Mouse (Mus musculus): ENCODE results near the gene Hoxc8. TPM values are rescaled to one million over a fixed set of nuclear protein-coding genes. Genes with fewer than 3 reads are reported as not detected.
A peak's percentile ranks its signal among the peaks of the same experiment; 100 is the strongest.

The Hoxc8 gene
- polyA plus RNA-seq, 1 experiment = 0.15 TPM

DNA sequence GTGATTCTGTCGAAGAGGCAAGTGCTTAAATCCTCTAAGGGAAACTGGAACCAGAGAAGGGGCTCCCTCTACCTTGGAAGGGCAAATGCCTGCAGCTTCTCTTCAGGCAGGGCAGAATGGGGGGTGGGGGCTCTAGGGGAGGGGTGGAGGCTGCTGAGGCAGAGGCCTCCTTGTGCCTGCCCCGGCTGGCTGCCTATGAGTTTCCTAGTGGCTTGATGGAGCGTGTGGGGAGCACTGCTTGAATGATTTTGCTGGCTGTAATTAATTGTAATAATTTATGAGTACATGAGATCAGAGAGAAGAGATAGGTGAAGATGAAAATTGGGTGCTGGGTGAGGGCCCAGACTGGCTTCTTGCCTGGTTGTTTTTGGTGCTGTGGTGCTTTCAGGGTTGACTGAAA is 5.5 kb upstream of the Hoxc8 start:
- peaks cover 4% of the 10 kb centered on the region for H3K4me1 ChIP-seq (ENCODE audit: control insufficient read depth, insufficient read depth, low read length)
- TF ChIP-seq CTCF (IDR thresholded peaks at IDR 0.05; ENCODE audit: control insufficient read depth, insufficient read depth, insufficient replicate concordance, low read depth, low read length) = no peak
- no peak for TF ChIP-seq POLR2A (IDR thresholded peaks at IDR 0.05; ENCODE audit: control insufficient read depth, low read depth, low read length)
- no peaks in the 10 kb centered on the region for H3K36me3 ChIP-seq (ENCODE audit: control insufficient read depth, insufficient read depth, low read length)
- peaks cover 13% of the 10 kb centered on the region for H3K27me3 ChIP-seq (ENCODE audit: control insufficient read depth, insufficient read depth, low read length)
- no peak overlapping the region for H3K4me3 ChIP-seq (ENCODE audit: control insufficient read depth, low read depth, low read length)
- no peak overlapping the region for H3K27ac ChIP-seq (ENCODE audit: control insufficient read depth, insufficient read depth, low read depth, low read length)

DNA sequence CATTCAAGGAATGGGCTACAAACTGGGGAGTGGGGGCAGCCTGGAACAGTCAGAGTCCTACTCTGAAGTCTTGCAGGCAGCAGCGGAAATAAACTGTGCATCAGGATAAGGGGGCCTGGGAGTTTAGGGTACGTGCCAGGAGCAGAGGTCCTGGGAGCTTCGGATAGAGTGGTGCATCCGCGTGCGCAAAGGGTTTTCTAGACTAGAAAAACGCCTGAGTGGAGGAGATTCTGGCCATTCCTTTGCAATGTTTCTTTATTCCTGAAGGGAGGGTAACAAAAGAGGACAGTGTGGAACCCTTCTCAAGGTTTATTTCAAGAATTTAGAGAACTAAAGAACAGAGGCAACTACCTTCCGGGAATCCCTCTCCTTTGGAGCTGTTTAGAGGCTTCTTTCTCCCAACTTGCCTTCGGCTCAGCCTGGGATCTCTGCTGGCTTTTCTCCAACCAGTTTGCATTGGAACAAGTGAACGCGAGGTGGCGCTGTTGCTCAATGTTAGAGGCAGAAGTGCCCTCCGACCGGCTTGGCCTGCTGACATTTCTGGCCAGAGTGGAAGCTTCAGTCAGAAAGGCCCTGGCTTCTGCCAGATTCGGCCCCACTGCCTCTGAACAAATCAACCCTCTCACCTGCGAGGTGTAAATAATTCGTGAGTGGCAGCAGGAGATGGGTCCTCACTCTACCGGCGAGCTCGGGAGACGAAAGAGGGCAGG is 3.1 kb upstream of the Hoxc8 start:
- no peak overlapping the region for H3K4me3 ChIP-seq (ENCODE audit: control insufficient read depth, low read depth, low read length)
- H3K36me3 ChIP-seq (ENCODE audit: control insufficient read depth, insufficient read depth, low read length) = no peaks in the 10 kb centered on the region
- H3K27me3 ChIP-seq (ENCODE audit: control insufficient read depth, insufficient read depth, low read length) = peaks cover 12% of the 10 kb centered on the region
- H3K27ac ChIP-seq (ENCODE audit: control insufficient read depth, insufficient read depth, low read depth, low read length) = no peak overlapping the region
- TF ChIP-seq POLR2A (IDR thresholded peaks at IDR 0.05; ENCODE audit: control insufficient read depth, low read depth, low read length) (no peak), CTCF (IDR thresholded peaks at IDR 0.05; ENCODE audit: control insufficient read depth, insufficient read depth, insufficient replicate concordance, low read depth, low read length) (peak; percentile 93; the same call in 1 of the 2 replicates)
- H3K4me1 ChIP-seq (ENCODE audit: control insufficient read depth, insufficient read depth, low read length) = peaks cover 4% of the 10 kb centered on the region

DNA sequence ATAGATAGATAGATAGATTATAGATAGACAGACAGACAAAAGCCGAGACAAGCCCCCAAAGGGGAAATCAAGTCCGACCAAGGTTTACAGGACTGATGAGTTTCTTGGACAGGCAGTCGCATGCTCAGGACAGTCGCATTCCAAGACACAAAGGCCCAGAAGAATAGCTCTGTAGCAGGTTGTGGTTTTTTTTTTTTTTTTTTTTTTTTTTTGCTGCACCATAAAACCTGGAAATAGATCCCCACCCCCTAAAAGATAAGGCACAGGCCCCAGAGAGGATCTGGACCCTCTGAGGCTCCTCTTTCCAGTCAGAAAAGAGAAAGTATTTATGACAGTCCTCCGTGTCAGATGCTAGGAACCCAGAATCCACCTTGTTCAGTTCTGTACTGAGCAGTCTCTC is 2.3 kb upstream of the Hoxc8 start:
- peaks cover 10% of the 10 kb centered on the region for H3K27me3 ChIP-seq (ENCODE audit: control insufficient read depth, insufficient read depth, low read length)
- H3K4me1 ChIP-seq (ENCODE audit: control insufficient read depth, insufficient read depth, low read length) = peaks cover 5% of the 10 kb centered on the region
- H3K36me3 ChIP-seq (ENCODE audit: control insufficient read depth, insufficient read depth, low read length) = no peaks in the 10 kb centered on the region
- H3K4me3 ChIP-seq (ENCODE audit: control insufficient read depth, low read depth, low read length) = no peak overlapping the region
- H3K27ac ChIP-seq (ENCODE audit: control insufficient read depth, insufficient read depth, low read depth, low read length) = no peak overlapping the region
- no peak for TF ChIP-seq CTCF (IDR thresholded peaks at IDR 0.05; ENCODE audit: control insufficient read depth, insufficient read depth, insufficient replicate concordance, low read depth, low read length)
- no peak for TF ChIP-seq POLR2A (IDR thresholded peaks at IDR 0.05; ENCODE audit: control insufficient read depth, low read depth, low read length)

GRCm38 (mm10) chr15:102991782-102992181 is 1.4 kb downstream of the Hoxc8 start:
- H3K36me3 ChIP-seq (ENCODE audit: control insufficient read depth, insufficient read depth, low read length) = no peaks in the 10 kb centered on the region
- H3K4me3 ChIP-seq (ENCODE audit: control insufficient read depth, low read depth, low read length) = no peak overlapping the region
- H3K4me1 ChIP-seq (ENCODE audit: control insufficient read depth, insufficient read depth, low read length) = peaks cover 5% of the 10 kb centered on the region
- H3K27ac ChIP-seq (ENCODE audit: control insufficient read depth, insufficient read depth, low read depth, low read length) = peak overlapping the region; percentile 53
- no peak for TF ChIP-seq POLR2A (IDR thresholded peaks at IDR 0.05; ENCODE audit: control insufficient read depth, low read depth, low read length)
- no peak for TF ChIP-seq CTCF (IDR thresholded peaks at IDR 0.05; ENCODE audit: control insufficient read depth, insufficient read depth, insufficient replicate concordance, low read depth, low read length)
- H3K27me3 ChIP-seq (ENCODE audit: control insufficient read depth, insufficient read depth, low read length) = peaks cover 13% of the 10 kb centered on the region

DNA sequence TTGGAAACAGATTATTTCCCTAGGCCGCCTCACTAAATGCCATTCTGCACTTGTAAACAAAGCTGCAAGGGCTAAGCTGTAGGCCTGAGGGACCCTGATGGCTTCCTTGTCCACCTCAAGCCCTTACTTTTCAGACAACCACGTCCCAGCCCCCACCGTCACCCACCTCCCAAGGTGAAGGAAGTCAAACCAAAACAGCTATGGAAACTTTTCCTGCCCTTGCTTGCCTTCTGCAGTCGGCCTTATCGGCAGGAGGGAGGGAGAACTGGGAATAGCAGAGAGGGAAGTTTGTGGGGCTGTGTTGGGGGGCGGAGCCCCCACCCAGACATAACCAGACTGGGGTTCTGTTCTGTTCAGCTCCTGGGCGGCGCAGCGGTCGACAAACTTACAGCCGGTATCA is 1.8 kb downstream of the Hoxc8 start:
- TF ChIP-seq POLR2A (IDR thresholded peaks at IDR 0.05; ENCODE audit: control insufficient read depth, low read depth, low read length) (no peak), CTCF (IDR thresholded peaks at IDR 0.05; ENCODE audit: control insufficient read depth, insufficient read depth, insufficient replicate concordance, low read depth, low read length) (no peak)
- H3K36me3 ChIP-seq (ENCODE audit: control insufficient read depth, insufficient read depth, low read length) = no peaks in the 10 kb centered on the region
- peaks cover 5% of the 10 kb centered on the region for H3K4me1 ChIP-seq (ENCODE audit: control insufficient read depth, insufficient read depth, low read length)
- no peak overlapping the region; the same call in 1 of the 2 replicates for H3K4me3 ChIP-seq (ENCODE audit: control insufficient read depth, low read depth, low read length)
- peaks cover 14% of the 10 kb centered on the region for H3K27me3 ChIP-seq (ENCODE audit: control insufficient read depth, insufficient read depth, low read length)
- H3K27ac ChIP-seq (ENCODE audit: control insufficient read depth, insufficient read depth, low read depth, low read length) = peak overlapping the region; percentile 53

DNA sequence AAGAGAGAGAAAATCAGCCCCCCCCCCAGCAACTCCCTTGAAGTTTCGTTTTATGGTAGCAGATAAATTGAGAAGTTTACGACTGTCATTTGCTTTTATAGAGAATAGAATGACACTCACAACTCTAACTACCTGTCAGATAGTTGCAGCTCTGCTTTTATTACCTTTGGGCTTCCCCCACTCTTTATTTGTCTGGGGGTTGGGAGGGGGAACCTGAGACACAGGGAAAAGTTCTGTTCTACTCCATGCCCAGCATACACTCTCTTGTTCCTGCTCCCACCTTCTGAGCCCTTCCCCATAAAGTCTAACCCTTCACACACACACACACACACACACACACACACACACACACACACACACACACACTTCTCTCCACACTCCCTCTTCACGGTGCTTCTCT is 2.5 kb downstream of the Hoxc8 start:
- TF ChIP-seq POLR2A (IDR thresholded peaks at IDR 0.05; ENCODE audit: control insufficient read depth, low read depth, low read length) (no peak), CTCF (IDR thresholded peaks at IDR 0.05; ENCODE audit: control insufficient read depth, insufficient read depth, insufficient replicate concordance, low read depth, low read length) (no peak)

GRCm38 (mm10) chr15:102996548-102996947 is 6.1 kb downstream of the Hoxc8 start:
- H3K27ac ChIP-seq (ENCODE audit: control insufficient read depth, insufficient read depth, low read depth, low read length) = no peak overlapping the region
- TF ChIP-seq POLR2A (IDR thresholded peaks at IDR 0.05; ENCODE audit: control insufficient read depth, low read depth, low read length) (no peak), CTCF (IDR thresholded peaks at IDR 0.05; ENCODE audit: control insufficient read depth, insufficient read depth, insufficient replicate concordance, low read depth, low read length) (no peak)
- no peak overlapping the region for H3K4me3 ChIP-seq (ENCODE audit: control insufficient read depth, low read depth, low read length)
- no peaks in the 10 kb centered on the region for H3K36me3 ChIP-seq (ENCODE audit: control insufficient read depth, insufficient read depth, low read length)
- peaks cover 16% of the 10 kb centered on the region for H3K4me1 ChIP-seq (ENCODE audit: control insufficient read depth, insufficient read depth, low read length)
- peaks cover 12% of the 10 kb centered on the region for H3K27me3 ChIP-seq (ENCODE audit: control insufficient read depth, insufficient read depth, low read length)

More for the DNA sequence above, 2.5 kb downstream of the Hoxc8 start:
- peaks cover 12% of the 10 kb centered on the region for H3K27me3 ChIP-seq (ENCODE audit: control insufficient read depth, insufficient read depth, low read length)
- no peak overlapping the region for H3K27ac ChIP-seq (ENCODE audit: control insufficient read depth, insufficient read depth, low read depth, low read length)
- peaks cover 5% of the 10 kb centered on the region for H3K4me1 ChIP-seq (ENCODE audit: control insufficient read depth, insufficient read depth, low read length)
- H3K4me3 ChIP-seq (ENCODE audit: control insufficient read depth, low read depth, low read length) = no peak overlapping the region
- no peaks in the 10 kb centered on the region for H3K36me3 ChIP-seq (ENCODE audit: control insufficient read depth, insufficient read depth, low read length)

Measured in testis, adult 2 months (tissue).